Mouse (Mus musculus) embryonic facial prominence, embryonic 11.5 days (tissue): ENCODE measurements around the gene Rnf150. TPM values are rescaled to one million over a fixed set of nuclear protein-coding genes. Genes with fewer than 3 reads are reported as not detected.

Experiments
- ATAC-seq: fragments of 200-750 bp; cut with Nextera tagmentation; replicated peaks from 2 replicates; pipeline ENCODE4 v1.8.0; 2017; ENCODE audit warnings: low read depth; ENCODE audit not compliant: insufficient number of reproducible peaks, low FRiP score, low TSS enrichment
- DNase-seq: peaks from one replicate; pipeline ENCODE4 v3.0.0-alpha.2; 2015; ENCODE audit warnings: low spot score
- H3K27ac ChIP-seq: fragments of 300-500 bp; sonication (generic); replicated peaks from 2 replicates; pipeline ENCODE4 v1.5.1; 2014; ENCODE audit warnings: mild to moderate bottlenecking, low read depth, low read length, control low read depth
- H3K27me3 ChIP-seq: fragments of 300-500 bp; sonication (generic); 2 replicates; pipeline ENCODE4 v1.6.1; 2014; ENCODE audit warnings: mild to moderate bottlenecking, low read length, moderate library complexity, mixed read lengths; ENCODE audit not compliant: control insufficient read depth, insufficient read depth
- H3K36me3 ChIP-seq: fragments of 300-500 bp; sonication (generic); replicated peaks from 2 replicates; pipeline ENCODE4 v1.6.1; 2014; ENCODE audit warnings: low read depth, mild to moderate bottlenecking, low read length, moderate library complexity, mixed read lengths; ENCODE audit not compliant: control insufficient read depth, insufficient read depth
- H3K4me1 ChIP-seq: fragments of 300-500 bp; sonication (generic); 2 replicates; pipeline ENCODE4 v1.6.1; 2014; ENCODE audit warnings: low read length, mixed read lengths; ENCODE audit not compliant: control insufficient read depth, insufficient read depth
- H3K4me2 ChIP-seq: fragments of 300-500 bp; sonication (generic); 2 replicates; pipeline ENCODE4 v1.6.1; 2014; ENCODE audit warnings: low read depth, mild to moderate bottlenecking, control low read depth, low read length, moderate library complexity
- H3K4me3 ChIP-seq: fragments of 300-500 bp; sonication (generic); 2 replicates; pipeline ENCODE4 v1.5.1; 2014; ENCODE audit warnings: low read depth, low read length, control low read depth
- H3K9ac ChIP-seq: fragments of 300-500 bp; sonication (generic); replicated peaks from 2 replicates; pipeline ENCODE4 v1.6.1; 2014; ENCODE audit warnings: mild to moderate bottlenecking, control low read depth, low read length
- H3K9me3 ChIP-seq: fragments of 300-500 bp; sonication (generic); replicated peaks from 2 replicates; pipeline ENCODE4 v1.6.1; 2016; ENCODE audit warnings: mild to moderate bottlenecking, low read length, inconsistent platforms, mixed read lengths; ENCODE audit not compliant: control insufficient read depth
- WGBS: fragments of 180-500 bp; shearing (Covaris S2); extraction: QIAGEN DNeasy Blood & Tissue Kit; methylation state at CpG from one replicate; pipeline ENCODE4 v1.1.7; 2014; 5-methylcytosine and 5-hydroxymethylcytosine counted together
- polyA plus RNA-seq: library from polyadenylated mRNA; unstranded; fragments of >200 nt; fragmentation: Nextera tagmentation; extraction: Ambion mirVana; gene quantifications from 2 replicates; pipeline ENCODE4 v1.2.1, GENCODE M21; 2014

Rnf150 gene
- polyA plus RNA-seq, 1 experiment from 2014 or later, result 1.8 TPM

DNA sequence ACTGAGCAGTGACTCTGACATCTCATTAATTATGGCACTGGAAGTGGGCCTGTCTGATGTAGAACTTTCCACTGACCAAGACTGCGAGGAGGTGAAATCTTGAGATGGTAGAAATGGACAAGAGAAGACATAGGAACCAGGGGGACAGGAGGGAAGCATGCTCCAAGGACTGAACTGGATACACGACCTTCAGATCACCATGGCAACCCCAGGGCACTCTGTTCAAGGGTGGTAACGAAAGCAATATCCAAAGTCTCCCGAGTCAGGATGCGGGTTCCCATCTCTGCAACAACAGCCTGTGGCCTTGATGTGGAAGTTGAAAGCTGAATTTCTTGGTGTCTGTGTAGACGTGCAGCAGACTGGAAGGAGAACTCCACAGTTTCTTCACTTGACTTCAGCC lies 220.3 kb downstream of the Rnf150 start:
- Histone ChIP-seq H3K4me2 (no peak overlapping the region), H3K27ac (no peak overlapping the region), H3K9me3 (no peaks in the 10 kb centered on the region), H3K27me3 (no peaks in the 10 kb centered on the region), H3K4me3 (no peak overlapping the region), H3K4me1 (no peaks in the 10 kb centered on the region; the same call in 1 of the 2 replicates), H3K9ac (no peak overlapping the region), H3K36me3 (no peaks in the 10 kb centered on the region)
- no peak for ATAC-seq
- 67% methylated on average over 6 of the region's 6 CpGs for WGBS
- DNase-seq, result no peak

DNA sequence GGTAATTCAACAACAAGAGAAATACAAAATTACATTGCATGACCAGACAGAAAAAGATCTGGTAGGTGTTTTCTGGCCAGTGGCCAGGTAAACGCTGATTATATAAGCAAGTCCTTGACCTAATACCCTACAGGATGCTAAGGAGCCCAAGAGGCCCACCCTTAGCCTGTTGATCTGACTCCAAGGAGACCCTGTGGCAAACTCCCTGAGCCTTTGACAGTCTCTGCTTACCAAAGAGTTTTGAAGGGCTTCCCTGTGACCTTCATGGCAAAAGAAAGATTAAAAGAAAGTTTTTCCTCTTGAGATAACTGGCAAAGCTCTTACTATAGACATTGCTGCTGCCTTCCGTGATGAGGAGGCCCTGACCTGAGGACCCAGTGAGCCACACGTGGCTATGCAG lies 222.4 kb downstream of the Rnf150 start:
- H3K9ac ChIP-seq, result no peak overlapping the region
- ATAC-seq (no peak), DNase-seq (no peak)
- no peaks in the 10 kb centered on the region for H3K9me3 ChIP-seq
- H3K4me2 ChIP-seq, result no peak overlapping the region
- H3K27me3 ChIP-seq, result no peaks in the 10 kb centered on the region
- H3K4me1 ChIP-seq, result no peaks in the 10 kb centered on the region
- no peak overlapping the region for H3K4me3 ChIP-seq
- 73% methylated on average over 3 of the region's 3 CpGs for WGBS
- H3K27ac ChIP-seq, result no peak overlapping the region
- no peaks in the 10 kb centered on the region for H3K36me3 ChIP-seq

DNA sequence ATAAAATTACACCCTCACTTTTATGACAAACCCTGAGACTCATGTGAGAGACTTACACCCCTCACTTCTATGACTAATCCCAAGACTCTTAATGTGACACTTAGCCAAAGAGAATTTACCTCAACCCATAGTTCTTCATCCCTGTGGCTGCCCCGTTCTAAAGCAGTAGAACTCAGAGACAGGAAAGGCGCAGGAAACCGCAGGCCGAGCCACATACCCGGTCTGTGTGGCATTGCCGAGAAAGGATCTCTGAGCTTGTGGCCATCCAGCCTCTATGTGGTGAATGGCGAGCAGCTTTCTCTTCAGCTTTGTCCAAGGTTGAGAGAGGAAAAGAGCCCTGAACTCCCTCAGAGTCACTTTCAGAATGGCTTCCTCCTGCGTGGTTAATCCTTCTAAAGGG lies 223.5 kb downstream of the Rnf150 start:
- no peak for ATAC-seq
- no peak overlapping the region for H3K9ac ChIP-seq
- WGBS, result 87% methylated on average over 8 of the region's 8 CpGs

GRCm38 (mm10) chr8:83087604-83088003 lies 224.4 kb downstream of the Rnf150 start:
- no peaks in the 10 kb centered on the region for H3K27me3 ChIP-seq
- H3K4me2 ChIP-seq, result no peak overlapping the region
- H3K4me3 ChIP-seq, result no peak overlapping the region
- ATAC-seq, result no peak
- H3K9me3 ChIP-seq, result no peaks in the 10 kb centered on the region
- DNase-seq, result no peak
- H3K9ac ChIP-seq, result no peak overlapping the region
- no peaks in the 10 kb centered on the region for H3K36me3 ChIP-seq
- no peaks in the 10 kb centered on the region for H3K4me1 ChIP-seq
- H3K27ac ChIP-seq, result no peak overlapping the region

More for the DNA sequence above, 223.5 kb downstream of the Rnf150 start:
- no peaks in the 10 kb centered on the region for H3K4me1 ChIP-seq
- DNase-seq, result no peak
- no peaks in the 10 kb centered on the region for H3K27me3 ChIP-seq
- no peaks in the 10 kb centered on the region for H3K36me3 ChIP-seq
- H3K27ac ChIP-seq, result no peak overlapping the region
- no peak overlapping the region for H3K4me2 ChIP-seq
- H3K4me3 ChIP-seq, result no peak overlapping the region
- no peaks in the 10 kb centered on the region for H3K9me3 ChIP-seq

DNA sequence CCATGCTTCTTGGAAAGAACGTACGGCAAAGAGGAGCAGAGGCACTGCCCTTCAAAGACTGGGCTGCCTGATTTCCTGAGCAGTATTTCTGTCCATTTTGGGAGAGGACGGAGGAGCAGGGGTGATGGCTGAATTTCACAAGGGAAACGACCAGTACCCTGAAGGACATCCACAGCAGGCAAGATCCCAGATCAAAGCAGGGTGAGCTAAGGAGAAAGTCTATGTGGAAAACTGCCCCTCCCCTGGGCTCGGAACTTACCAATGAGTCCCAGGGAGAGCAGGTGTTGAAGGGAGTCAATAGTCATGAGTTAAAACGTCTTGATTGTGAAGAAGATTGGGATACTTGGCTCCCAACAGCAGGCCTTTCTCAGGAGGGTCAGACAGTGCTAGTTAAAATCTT lies 225.0 kb downstream of the Rnf150 start:
- H3K9ac ChIP-seq, result no peak overlapping the region
- H3K27ac ChIP-seq, result no peak overlapping the region
- 72% methylated on average over 6 of the region's 6 CpGs for WGBS
- H3K4me1 ChIP-seq, result no peaks in the 10 kb centered on the region
- no peaks in the 10 kb centered on the region for H3K36me3 ChIP-seq
- no peaks in the 10 kb centered on the region for H3K9me3 ChIP-seq
- DNase-seq (no peak), ATAC-seq (no peak)
- no peak overlapping the region for H3K4me2 ChIP-seq
- no peak overlapping the region for H3K4me3 ChIP-seq
- H3K27me3 ChIP-seq, result no peaks in the 10 kb centered on the region

DNA sequence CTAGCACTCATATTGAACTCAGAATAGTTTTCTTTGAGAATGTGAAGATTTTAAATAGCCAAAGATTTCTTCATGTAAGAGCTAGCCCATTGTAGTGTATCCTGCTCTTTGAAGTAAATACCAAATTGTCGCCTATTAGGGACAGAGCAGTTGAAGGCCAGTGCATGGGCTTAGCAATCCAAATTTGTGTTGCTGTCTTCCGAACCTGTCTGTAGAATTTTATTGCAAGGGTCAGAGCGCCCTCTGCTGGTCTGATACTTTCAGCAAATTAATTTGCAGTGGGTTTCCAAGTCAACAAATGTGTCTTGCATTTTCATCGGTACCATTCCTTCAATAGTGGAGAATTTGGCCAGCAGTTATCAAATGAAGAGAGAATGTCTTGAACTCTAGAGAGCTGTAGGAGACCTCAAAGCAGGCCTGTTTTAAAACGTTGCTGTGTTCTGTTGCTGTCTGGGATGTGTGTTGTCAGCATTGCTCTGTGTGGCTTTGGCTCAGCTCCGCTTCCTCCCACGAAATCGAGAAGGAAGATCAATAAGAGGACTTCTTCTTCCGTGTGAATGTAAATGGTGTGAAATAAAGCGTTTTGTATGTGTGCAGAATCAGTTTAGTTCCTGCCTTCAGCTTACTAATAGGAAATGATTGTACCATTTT lies 226.3 kb downstream of the Rnf150 start:
- H3K4me1 ChIP-seq, result no peaks in the 10 kb centered on the region
- H3K36me3 ChIP-seq, result no peaks in the 10 kb centered on the region
- no peaks in the 10 kb centered on the region for H3K27me3 ChIP-seq
- DNase-seq, result peak; percentile 91
- WGBS, result 29% methylated on average over 10 of the region's 10 CpGs
- no peaks in the 10 kb centered on the region for H3K9me3 ChIP-seq
- no peak overlapping the region for H3K4me3 ChIP-seq
- no peak overlapping the region for H3K27ac ChIP-seq
- no peak overlapping the region for H3K4me2 ChIP-seq
- no peak for ATAC-seq
- no peak overlapping the region for H3K9ac ChIP-seq

- Histone ChIP-seq H3K9ac (no peak overlapping the region), H3K27ac (no peak overlapping the region), H3K9me3 (no peaks in the 10 kb centered on the region), H3K4me3 (no peak overlapping the region), H3K36me3 (no peaks in the 10 kb centered on the region), H3K4me1 (no peaks in the 10 kb centered on the region), H3K27me3 (no peaks in the 10 kb centered on the region), H3K4me2 (no peak overlapping the region)
- no peak for DNase-seq
- ATAC-seq, result no peak
- WGBS, result 81% methylated on average over 4 of the region's 4 CpGs
Measured at GRCm38 (mm10) chr8:83090446-83090845, 227.3 kb downstream of the Rnf150 start.

DNA sequence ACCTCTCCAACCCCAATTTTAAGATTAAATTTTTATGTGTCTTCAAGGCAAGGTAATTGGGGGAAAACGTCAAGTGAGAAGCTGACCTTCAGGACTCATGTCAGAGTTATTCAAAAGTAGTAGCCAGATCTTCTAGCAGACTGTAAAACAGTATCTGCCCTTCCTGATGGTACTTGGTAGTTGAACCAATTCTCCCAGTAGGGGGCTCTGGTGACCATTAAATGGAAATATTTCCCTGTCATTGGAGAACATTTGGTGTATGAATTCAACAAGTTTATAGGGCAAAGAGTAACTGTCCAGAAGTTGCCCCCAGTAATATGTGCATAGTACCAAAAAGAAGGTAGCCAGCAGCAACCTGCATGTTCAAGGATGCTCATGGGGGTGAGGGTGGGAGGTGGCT lies 236.9 kb downstream of the Rnf150 start:
- no peak overlapping the region for H3K9ac ChIP-seq
- ATAC-seq (no peak), DNase-seq (peak; percentile 70)
- no peaks in the 10 kb centered on the region for H3K36me3 ChIP-seq
- 35% methylated on average over 1 of the region's 1 CpGs for WGBS
- H3K4me1 ChIP-seq, result no peaks in the 10 kb centered on the region
- no peak overlapping the region for H3K27ac ChIP-seq
- no peak overlapping the region for H3K4me2 ChIP-seq
- H3K9me3 ChIP-seq, result no peaks in the 10 kb centered on the region
- H3K27me3 ChIP-seq, result no peaks in the 10 kb centered on the region
- H3K4me3 ChIP-seq, result no peak overlapping the region
